Mouse (Mus musculus) naive thymus-derived CD4-positive, alpha-beta T cell, adult 2 months (primary cell): ENCODE results near the gene Wdr31.
A peak's percentile ranks its signal among the peaks of the same experiment; 100 is the strongest.
"Not testable (repeated sequence)": the region's sequence is repeated elsewhere in the genome, so short reads cannot be mapped to it uniquely, and the experiment has no call there.

ENCODE experiments used
- DNase-seq: peaks from one replicate; pipeline ENCODE4 v3.0.0-alpha.2; 2011; ENCODE audit warnings: low read depth

Wdr31 gene

GRCm38 (mm10) chr4:62495946-62496345 is 25.2 kb upstream of the Wdr31 start:
- DNase-seq: no peak

DNA sequence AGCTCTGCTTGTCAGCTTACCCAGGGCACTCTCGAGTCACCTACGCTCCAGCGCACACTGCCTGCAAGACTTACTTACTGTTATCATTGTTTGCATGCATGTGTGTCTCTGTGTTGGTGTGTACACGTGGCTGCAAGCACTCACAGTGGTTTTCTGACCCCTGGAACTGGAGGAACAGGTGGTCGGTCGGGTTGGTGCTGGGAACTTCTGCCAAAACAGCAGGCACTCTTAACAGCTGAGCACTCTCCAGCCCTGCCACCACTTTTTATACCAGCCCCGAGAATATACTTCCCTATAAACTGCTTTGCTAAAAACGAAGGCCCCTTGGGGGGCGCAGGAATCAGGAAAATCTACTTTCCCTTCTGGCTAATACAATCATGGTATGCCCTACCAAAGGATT is 23.5 kb upstream of the Wdr31 start:
- DNase-seq: no peak

GRCm38 (mm10) chr4:62492682-62493081 is 22.0 kb upstream of the Wdr31 start:
- no peak for DNase-seq

GRCm38 (mm10) chr4:62487914-62488313 is 17.2 kb upstream of the Wdr31 start:
- no peak for DNase-seq

- DNase-seq: no peak
Measured at GRCm38 (mm10) chr4:62487172-62487571, 16.5 kb upstream of the Wdr31 start.

GRCm38 (mm10) chr4:62486162-62486696 is 15.5 kb upstream of the Wdr31 start:
- no peak for DNase-seq

GRCm38 (mm10) chr4:62485450-62486161 is 14.9 kb upstream of the Wdr31 start:
- no peak for DNase-seq

DNA sequence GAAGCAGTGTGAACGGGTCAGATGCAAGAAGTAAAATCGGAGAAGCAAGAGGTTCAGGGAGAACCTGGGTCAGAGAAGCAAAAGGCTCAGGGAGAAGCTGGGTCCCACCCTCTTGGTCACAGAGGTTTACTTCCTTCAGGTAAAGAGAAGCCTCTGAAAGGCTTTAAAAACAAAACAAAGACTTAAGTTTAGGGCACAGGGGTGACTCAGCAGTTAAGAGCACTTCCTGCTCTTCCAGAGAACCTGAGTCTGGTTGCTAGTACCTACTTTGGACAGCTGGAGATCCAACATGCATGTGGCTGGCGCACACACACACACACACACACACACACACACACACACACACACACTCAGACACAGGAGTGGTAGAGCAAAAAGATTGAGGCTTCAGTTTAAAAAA is 14.2 kb upstream of the Wdr31 start:
- no peak for DNase-seq

DNA sequence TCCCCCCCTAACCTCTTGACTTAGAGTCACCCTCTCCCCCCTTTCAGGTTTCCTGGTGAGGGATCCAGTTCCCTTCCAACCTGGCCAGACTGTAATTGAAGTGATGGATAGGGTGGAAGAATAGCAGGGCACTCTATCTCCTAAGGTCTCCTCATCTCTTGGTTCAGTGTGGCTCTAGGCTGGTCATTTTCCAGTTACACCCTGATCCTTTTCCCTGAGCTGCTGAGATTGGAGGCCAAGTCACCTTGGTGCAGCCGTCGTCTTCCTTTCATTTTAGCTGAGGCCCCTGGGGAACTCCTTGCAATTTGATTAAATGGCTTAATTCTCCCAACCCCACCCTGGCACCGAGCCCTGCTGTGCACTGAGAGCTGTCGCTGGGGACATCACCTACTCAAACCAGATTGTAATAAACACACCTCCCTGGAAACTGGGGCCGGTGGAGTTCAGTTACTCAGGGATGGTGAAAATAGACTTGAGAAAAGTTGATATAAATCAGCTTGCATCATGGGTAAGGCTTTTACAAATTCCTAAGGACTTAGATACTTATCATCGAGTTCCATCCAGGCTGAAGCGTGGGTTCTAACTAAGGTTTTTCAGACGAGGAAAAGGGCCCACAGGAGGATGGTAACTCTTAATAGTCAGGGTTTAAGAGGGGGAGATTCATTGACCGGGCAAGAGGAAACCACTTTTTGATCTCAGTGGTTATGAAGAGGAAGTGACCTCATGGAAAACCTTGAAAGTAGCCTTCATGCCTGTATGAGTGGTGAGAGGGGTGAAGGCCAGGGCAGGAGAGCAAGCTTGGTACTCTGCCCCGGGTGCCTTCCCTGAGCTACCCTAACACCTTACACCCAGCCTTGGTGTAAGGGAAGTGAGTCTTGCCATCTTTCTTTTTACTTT is 10.3 kb upstream of the Wdr31 start:
- DNase-seq: peak; percentile 49

- peak; percentile 68 for DNase-seq
Measured at GRCm38 (mm10) chr4:62479937-62480708, 9.4 kb upstream of the Wdr31 start, which contains the start of gene Bspry. Bspry (plus strand) TSS chr4:62480053.

GRCm38 (mm10) chr4:62479593-62479936 is 8.9 kb upstream of the Wdr31 start:
- DNase-seq: not testable (repeated sequence)

- DNase-seq: no peak
Measured at GRCm38 (mm10) chr4:62477542-62478244, 7.0 kb upstream of the Wdr31 start.

- DNase-seq: peak; percentile 78
Measured at GRCm38 (mm10) chr4:62475793-62476192, 5.1 kb upstream of the Wdr31 start.

GRCm38 (mm10) chr4:62475131-62475530 is 4.4 kb upstream of the Wdr31 start:
- DNase-seq: no peak

GRCm38 (mm10) chr4:62472071-62472470 is 1.4 kb upstream of the Wdr31 start:
- no peak for DNase-seq

- no peak for DNase-seq
Measured at GRCm38 (mm10) chr4:62468158-62468557, 2.5 kb downstream of the Wdr31 start.

- DNase-seq: no peak
Measured at GRCm38 (mm10) chr4:62463124-62463523, 7.6 kb downstream of the Wdr31 start.

GRCm38 (mm10) chr4:62460348-62460747 is 10.3 kb downstream of the Wdr31 start:
- DNase-seq: no peak

GRCm38 (mm10) chr4:62459081-62459480 is 11.6 kb downstream of the Wdr31 start:
- no peak for DNase-seq

DNA sequence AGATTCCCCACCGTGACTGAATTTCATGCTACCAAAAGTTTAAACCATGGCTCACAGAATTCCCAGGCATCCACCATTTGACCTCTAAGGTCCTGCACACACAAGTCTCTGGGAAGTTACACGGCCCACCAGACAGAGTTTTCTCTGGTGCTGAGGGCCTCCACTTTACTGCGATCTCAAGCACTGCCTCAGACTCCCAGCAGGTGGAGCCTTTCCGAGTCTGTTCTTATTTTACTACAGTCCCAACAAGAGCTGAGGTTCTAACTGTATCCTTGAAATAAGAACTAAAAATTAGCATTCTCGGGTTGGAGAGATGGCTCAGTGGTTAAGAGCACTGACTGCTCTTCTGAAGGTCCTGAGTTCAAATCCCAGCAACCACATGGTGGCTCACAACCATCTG is 15.7 kb downstream of the Wdr31 start:
- peak; percentile 73 for DNase-seq

GRCm38 (mm10) chr4:62440986-62441385 is 29.7 kb downstream of the Wdr31 start:
- DNase-seq: no peak

DNA sequence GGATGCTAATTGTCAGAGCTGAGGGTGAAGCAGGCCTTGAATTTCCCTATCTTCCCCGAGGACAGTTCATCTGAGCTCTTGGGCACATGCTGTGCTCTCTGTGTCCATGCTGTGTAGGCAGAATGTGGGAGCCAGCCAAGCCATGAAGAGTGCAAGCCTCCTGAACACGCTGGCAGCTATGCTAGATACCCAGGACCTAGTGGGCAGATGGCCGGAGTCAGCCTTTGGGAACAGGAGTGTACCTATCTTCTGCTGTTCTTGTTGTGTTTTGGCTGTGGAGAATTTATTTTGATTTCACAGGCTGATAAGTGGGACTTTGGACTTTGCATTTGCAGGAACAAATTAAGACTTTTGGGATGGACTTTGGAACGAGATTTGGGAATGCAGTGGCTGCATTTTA is 30.2 kb downstream of the Wdr31 start:
- no peak for DNase-seq
